Mouse (Mus musculus): ENCODE measurements around the gene Igf2r. TPM values are rescaled to one million over a fixed set of nuclear protein-coding genes. Genes with fewer than 3 reads are reported as not detected.

The Igf2r gene
- total and polyA plus RNA-seq, 3 experiments, result 25.6 to 61.8 (median 34.6) TPM

GRCm38 (mm10) chr17:12708398-12708797, 61.1 kb downstream of the Igf2r start:
- Histone ChIP-seq H3K4me3 (replicated peaks in 1 of 3; ENCODE audit: low read depth in 2 of 3, low read length in 2 of 3, poor library complexity in 1 of 3) (no peak overlapping the region), H3K27me3 (replicated peaks) (no peaks in the 10 kb centered on the region), H3K4me2 (ENCODE audit: insufficient read depth, low read depth, poor library complexity, severe bottlenecking) (no peak overlapping the region), H3K9ac (ENCODE audit: insufficient read depth, low read depth) (no peak overlapping the region), H3K36me3 (replicated peaks in 1 of 2; ENCODE audit: control insufficient read depth in 1 of 2, insufficient read depth in 1 of 2, low read length in 1 of 2) (peaks cover 49 to 90% of the 10 kb centered on the region in 2 experiments), H3K27ac (ENCODE audit: insufficient read depth, low read depth) (no peak overlapping the region), H3K79me2 (replicated peaks; ENCODE audit: control insufficient read depth, extremely low read depth, insufficient read depth, poor library complexity, severe bottlenecking) (no peaks in the 10 kb centered on the region), H3K4me1 (ENCODE audit: control insufficient read depth in 1 of 2, insufficient read depth in 2 of 2) (no peaks in the 10 kb centered on the region), H3K9me3 (replicated peaks; ENCODE audit: low read length) (no peaks in the 10 kb centered on the region)
- no peak for DNase-seq (ENCODE audit: extremely low read depth)
- in situ Hi-C loops (cut with MboI; ENCODE audit: low pct_ligation_motif_present, low pct_unique_long_range_greater_than_20kb, low sequenced_read_pairs) (no loop called here), dilution Hi-C loops (cut with MboI; ENCODE audit: extremely low pct_ligation_motif_present, extremely low pct_unique_long_range_greater_than_20kb, low sequenced_read_pairs) (no loop called here)
- TF ChIP-seq ZC3H11A (IDR thresholded peaks at IDR 0.05; ENCODE audit: low read depth, low read length) (no peak), UBTF (IDR thresholded peaks at IDR 0.05; ENCODE audit: low read depth, low read length) (no peak), RAD21 (IDR thresholded peaks at IDR 0.05; ENCODE audit: low read depth, low read length) (no peak), TBP (conservative IDR thresholded peaks at IDR 0.05; ENCODE audit: low read depth, low read length) (no peak), USF1 (IDR thresholded peaks at IDR 0.05; ENCODE audit: low read depth, low read length) (no peak), MYC (IDR thresholded peaks at IDR 0.05; ENCODE audit: low read depth, low read length) (no peak), CTCF (conservative IDR thresholded peaks at IDR 0.05 in 1 of 2, IDR thresholded peaks at IDR 0.05 in 1 of 2; ENCODE audit: low read depth in 2 of 2, low read length in 2 of 2) (no peak), TCF12 (IDR thresholded peaks at IDR 0.05; ENCODE audit: low read depth, low read length) (no peak), ZNF384 (IDR thresholded peaks at IDR 0.05; ENCODE audit: low read depth, low read length) (no peak), MXI1 (IDR thresholded peaks at IDR 0.05; ENCODE audit: low read depth, low read length) (no peak)

GRCm38 (mm10) chr17:12706590-12707049, 62.8 kb downstream of the Igf2r start:
- dilution Hi-C loops (cut with MboI; ENCODE audit: extremely low pct_ligation_motif_present, extremely low pct_unique_long_range_greater_than_20kb, low sequenced_read_pairs) (no loop called here), in situ Hi-C loops (cut with MboI; ENCODE audit: low pct_ligation_motif_present, low pct_unique_long_range_greater_than_20kb, low sequenced_read_pairs) (no loop called here)
- TF ChIP-seq E2F4 (IDR thresholded peaks at IDR 0.05; ENCODE audit: insufficient replicate concordance, low read depth, low read length) (no peak), POLR2AphosphoS2 (IDR thresholded peaks at IDR 0.05; ENCODE audit: low read depth, low read length) (no peak), SMC3 (IDR thresholded peaks at IDR 0.05; ENCODE audit: low read depth, low read length) (no peak), RCOR1 (conservative IDR thresholded peaks at IDR 0.05; ENCODE audit: low read depth, low read length) (no peak), MAX (IDR thresholded peaks at IDR 0.05; ENCODE audit: low read length) (no peak), IRF4 (IDR thresholded peaks at IDR 0.05; ENCODE audit: low read depth, low read length) (no peak), RAD21 (IDR thresholded peaks at IDR 0.05; ENCODE audit: low read depth, low read length) (no peak)
- no peak for DNase-seq (ENCODE audit: extremely low read depth)
- Histone ChIP-seq H3K27ac (ENCODE audit: insufficient read depth, low read depth) (no peak overlapping the region), H3K4me3 (replicated peaks in 1 of 3; ENCODE audit: low read depth in 2 of 3, low read length in 2 of 3, poor library complexity in 1 of 3) (no peak overlapping the region), H3K27me3 (replicated peaks) (no peaks in the 10 kb centered on the region), H3K9me3 (replicated peaks; ENCODE audit: low read length) (no peaks in the 10 kb centered on the region), H3K36me3 (replicated peaks in 1 of 2; ENCODE audit: control insufficient read depth in 1 of 2, insufficient read depth in 1 of 2, low read length in 1 of 2) (peaks cover 57 to 90% of the 10 kb centered on the region in 2 experiments), H3K4me1 (ENCODE audit: control insufficient read depth in 1 of 2, insufficient read depth in 2 of 2) (no peaks in the 10 kb centered on the region), H3K79me2 (replicated peaks; ENCODE audit: control insufficient read depth, extremely low read depth, insufficient read depth, poor library complexity, severe bottlenecking) (no peaks in the 10 kb centered on the region), H3K4me2 (ENCODE audit: insufficient read depth, low read depth, poor library complexity, severe bottlenecking) (no peak overlapping the region), H3K9ac (ENCODE audit: insufficient read depth, low read depth) (no peak overlapping the region)
